Mouse (Mus musculus): Measurements from ENCODE around the gene Slc13a5.

The Slc13a5 gene

DNA sequence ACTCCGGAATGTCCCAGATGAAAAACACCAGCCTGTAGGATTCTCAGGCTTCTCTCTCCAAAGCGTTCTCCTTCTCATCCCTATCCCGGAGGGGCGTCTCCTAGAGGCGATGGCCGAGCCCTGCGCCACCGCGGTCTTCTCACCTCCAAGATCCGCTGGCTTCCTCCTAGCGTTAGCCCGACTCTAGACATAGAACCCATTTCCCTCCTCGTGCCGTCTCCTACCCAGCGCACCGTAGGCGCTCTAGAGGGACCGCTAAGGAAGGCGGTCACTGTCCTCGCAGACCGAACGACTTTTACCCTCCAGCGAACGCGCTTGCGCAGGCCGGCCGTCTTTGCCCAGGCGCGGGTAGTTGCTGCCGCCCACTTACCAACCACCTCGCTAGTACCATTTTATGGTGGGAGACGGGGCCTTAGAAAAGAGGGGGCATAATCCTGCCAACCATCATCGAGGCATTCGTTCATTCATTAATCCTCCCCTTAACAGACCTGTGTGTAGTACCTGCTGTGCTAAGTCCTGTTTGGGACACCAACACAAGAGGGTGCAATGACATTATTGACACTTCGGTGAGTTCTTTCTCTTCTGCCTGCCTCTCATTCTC is at the start of gene Slc13a5:
Gene Slc13a5 (minus strand): TSS at position 263 of the 601 bp plus-strand sequence.
- DNase-seq (ENCODE audit: low spot score), result no peak

DNA sequence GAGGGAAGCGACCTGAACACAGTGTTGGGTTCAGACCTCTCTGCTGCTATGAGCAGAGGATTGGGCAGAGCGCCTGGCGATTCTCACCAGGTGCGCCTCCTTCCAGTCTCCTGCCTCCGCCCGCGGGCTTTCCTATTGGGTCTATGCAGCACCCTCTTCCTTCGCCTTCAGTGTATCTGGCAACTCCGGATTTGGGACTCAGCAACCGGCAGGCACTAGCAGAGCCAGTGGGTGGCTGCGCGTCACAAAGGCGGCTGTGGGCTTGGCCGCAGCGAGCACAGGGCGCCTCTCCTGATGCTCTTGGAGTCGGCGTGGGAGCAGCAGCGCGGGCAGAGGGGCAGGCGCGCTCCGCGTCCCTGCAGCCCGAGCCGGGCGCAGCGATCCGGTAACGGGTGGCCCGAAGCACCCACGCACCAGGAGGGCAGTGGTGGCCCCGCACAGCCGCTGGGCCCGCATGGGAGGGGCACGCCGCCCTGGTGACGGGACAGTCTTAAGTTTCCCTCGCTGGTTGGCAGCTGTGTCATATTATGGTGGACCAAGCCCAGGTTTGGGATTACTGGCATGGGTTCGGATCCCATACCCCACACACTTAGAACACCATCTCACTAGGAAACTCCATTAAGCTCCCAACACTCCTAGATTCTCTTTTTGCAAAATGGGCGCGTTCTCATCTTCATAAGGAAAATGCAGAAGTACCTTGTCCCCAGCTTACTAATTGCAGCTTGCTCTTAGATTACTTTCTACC is 47.3 kb upstream of the Slc13a5 start, which contains the start of gene Fbxo39:
Gene Fbxo39 (plus strand): TSS at position 294 of the 745 bp plus-strand sequence.
- no peak for DNase-seq (ENCODE audit: low spot score)

DNA sequence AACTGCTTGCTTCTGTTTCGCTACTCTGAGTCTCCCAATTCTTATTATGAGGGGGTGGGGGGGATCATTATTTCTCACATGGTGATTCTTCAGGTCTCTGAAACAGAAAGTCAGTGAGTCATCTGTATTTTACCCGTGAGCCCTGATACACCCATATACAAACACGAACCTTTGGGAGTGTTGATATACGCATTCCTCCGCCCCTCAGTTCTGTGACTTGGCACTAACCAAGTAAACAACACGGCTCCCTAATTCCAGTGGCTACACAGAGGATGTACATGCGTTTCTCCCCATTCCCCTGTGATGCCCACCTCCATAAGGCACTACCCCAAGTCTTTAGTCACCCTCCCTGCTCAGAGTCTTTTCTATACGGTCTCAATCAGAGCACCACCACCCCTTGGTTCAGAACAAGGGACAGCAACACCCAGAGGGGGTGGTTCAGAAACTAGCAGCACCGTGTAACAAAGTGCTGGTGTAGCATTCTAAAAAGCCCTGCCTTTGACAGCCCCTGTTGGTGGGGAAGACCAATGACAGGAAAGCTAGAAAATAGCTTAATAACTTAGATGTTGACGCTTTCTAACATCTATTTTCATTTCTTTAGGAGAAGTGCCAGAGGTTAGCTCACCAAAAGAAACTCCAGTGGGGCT is 44.5 kb upstream of the Slc13a5 start:
- DNase-seq (ENCODE audit: low spot score), result no peak

DNA sequence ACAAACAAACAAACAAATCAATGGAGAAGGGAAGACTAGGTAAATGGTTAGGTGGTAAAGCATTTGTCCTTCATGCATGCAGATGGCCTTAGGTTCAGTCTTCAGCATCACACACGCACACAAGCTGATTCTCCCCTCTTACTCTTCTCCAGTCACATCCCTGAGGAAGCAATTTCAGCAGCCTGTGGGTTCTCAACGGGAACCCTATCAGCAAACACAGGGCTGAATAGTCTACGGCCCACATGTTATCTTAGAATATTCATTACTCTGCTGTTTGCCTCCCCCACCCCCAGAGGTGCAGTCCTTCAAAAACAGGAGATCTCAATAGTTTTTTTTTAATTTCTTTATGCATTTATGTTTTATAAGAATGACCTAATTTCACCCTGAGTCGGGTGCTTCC is 43.5 kb upstream of the Slc13a5 start:
- no peak for DNase-seq (ENCODE audit: low spot score)

DNA sequence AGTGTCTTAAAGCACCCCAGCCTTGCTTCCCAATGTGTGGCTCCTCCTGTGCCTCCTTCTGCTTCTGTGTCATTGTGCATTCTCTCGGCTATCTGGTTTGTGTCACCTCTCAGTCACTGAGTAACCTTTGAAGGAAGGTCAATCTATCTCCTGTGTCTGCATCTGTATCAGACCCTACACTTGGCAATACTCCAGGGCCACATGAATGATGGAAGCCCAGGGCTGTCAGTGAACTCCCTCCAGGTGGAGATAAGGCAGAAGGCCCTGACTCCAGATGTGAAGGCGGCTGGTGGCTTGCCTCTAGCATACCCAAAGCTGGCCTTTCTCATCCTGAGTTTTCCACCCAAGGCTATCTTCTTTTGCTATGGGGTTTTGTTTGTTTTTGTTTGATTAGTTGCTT is 42.0 kb upstream of the Slc13a5 start:
- DNase-seq (ENCODE audit: low spot score), result no peak

GRCm38 (mm10) chr11:72307461-72307860 is 40.4 kb upstream of the Slc13a5 start:
- no peak for DNase-seq (ENCODE audit: low spot score)

GRCm38 (mm10) chr11:72302230-72302629 is 35.2 kb upstream of the Slc13a5 start:
- DNase-seq (ENCODE audit: low spot score), result no peak

DNA sequence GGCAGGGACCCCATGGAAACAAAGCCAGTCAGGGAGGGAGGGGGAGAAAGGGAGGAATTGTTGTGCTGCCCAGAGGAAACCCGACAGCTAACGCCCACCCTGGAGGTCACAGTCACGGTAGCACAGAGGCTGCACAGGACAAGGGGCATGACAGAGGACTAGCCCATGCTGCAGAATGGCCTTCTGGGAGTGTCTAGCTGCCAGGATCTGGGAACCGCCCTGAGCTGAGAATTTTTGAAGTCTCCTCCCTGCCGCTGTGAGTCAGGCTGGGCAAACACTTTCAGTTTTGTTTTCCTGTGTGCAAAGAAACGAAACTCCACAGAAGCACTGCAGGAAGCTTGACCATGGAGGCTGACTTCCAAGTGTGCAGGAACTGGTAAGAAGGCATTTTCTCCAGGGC is 34.3 kb upstream of the Slc13a5 start, which contains the start of gene Xaf1:
Gene Xaf1 (plus strand): TSS at position 296 of the 400 bp plus-strand sequence.
- no peak for DNase-seq (ENCODE audit: low spot score)

GRCm38 (mm10) chr11:72293116-72293515 is 26.1 kb upstream of the Slc13a5 start:
- no peak for DNase-seq (ENCODE audit: low spot score)

DNA sequence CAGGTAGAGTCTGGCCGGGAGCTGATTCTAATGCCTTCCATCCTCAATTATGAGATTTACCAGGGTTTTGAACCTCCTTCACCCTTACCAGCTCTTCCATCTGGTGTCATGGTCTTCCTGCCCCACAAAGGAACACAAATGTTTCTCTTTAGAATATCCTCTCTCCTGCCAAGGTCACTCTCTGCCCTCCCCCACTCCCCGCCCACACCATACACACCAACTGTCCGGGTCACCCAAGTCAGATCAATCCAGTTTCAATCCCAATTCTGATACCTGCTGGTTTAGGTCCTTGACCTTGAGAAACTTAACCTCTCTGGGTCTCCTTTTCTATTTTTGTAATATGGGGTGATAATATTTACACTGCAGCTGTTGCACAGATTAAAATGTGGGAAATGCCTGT is 20.5 kb upstream of the Slc13a5 start:
- no peak for DNase-seq (ENCODE audit: low spot score)

DNA sequence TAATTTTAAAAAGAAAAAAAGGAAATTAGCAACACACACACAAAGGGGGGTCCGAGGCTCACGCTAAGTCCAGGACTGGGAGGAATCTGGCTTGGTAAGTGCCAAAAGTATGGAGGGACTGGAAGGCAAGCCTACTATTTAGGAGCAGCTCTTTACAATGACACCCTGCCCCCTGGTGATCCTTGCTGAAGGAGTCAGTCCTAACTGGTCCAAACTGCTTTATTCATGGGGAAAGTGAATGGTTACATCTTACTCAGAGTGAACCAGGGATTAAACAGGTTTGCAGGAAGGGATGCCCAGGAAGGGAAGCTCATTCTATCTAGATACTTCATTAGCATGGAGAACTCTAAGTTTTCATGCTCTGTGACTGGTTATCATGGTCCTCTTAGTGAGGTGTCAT is 20.1 kb upstream of the Slc13a5 start:
- DNase-seq (ENCODE audit: low spot score), result no peak

DNA sequence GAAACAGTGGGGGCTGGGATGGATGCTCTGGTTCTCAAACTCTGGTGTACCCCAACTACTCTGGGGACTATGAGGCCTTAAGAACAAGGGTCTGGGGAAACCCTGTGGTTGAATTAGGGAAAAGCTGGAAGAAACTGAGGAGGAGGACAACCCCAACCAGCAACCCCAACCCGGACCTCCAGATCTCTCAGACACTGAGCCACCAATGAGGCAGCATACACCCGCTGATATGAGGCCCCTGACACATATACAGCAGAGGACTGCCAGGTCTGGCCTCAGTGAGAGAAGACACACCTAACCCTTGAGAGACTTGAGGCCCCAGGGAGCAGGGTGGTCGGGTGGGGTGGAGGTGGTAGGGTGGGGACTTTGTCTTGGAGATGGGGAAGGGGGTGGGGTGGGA is 19.6 kb upstream of the Slc13a5 start:
- DNase-seq (ENCODE audit: low spot score), result no peak

DNA sequence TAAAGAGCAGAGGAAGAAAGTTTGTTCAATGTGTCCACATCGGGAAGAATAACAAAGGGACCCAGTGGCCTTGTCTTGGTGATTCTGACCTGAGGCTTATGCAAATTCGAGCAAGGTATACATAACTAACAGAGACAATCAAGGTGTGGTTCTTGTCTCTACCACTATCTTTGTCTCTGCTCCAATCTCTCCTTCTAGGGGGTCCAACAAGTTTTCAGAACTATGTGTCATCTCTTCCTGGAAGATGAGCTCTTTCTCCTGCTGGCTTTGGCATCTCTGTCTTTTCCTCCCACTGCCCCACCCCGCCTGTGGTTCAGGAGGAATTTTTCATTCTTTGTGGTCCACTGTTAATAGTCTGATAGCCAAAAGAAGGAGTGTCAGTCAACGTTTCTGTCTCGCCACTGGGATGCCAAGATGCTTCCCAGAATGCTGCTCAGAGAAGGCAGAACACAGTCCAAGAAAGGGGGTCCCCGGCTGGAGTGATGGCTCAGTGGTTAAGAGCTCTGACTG is 19.0 kb upstream of the Slc13a5 start:
- no peak for DNase-seq (ENCODE audit: low spot score)

- DNase-seq (ENCODE audit: low spot score), result no peak
Measured at GRCm38 (mm10) chr11:72284532-72285182, 17.6 kb upstream of the Slc13a5 start.

DNA sequence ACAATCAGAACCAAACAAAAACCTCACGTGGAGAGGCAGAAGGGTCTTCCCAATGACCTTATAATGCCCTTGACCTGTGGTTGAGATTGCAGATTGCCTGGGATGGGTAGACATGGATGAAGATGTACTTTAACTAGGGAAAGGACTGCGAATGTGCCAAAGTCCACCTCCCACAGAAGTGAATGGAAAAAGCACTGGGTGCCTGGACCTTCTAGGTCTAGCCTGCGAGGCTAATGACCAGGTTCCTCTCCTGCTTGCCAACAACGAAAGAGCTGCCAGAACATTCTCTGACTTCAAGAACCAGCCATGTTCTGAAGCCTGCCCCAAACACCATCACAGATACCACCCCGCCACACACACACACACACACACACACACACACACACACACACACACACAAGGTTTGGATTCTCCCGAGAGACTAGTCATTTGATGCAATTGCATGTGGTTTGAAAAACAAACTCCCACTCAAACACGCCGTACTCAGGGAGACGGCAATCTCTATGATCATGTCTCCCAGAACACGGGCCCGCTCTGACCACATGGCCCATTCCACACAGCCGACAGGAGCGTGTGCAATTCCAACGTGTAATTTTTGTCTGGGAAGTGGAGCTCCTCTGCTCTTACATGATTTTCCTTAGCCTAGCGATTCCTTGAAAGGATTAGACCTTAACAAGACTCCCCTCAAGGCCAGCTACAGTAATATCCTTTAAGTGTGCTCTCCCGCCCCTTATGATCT is 16.6 kb upstream of the Slc13a5 start:
- DNase-seq (ENCODE audit: low spot score), result no peak

DNA sequence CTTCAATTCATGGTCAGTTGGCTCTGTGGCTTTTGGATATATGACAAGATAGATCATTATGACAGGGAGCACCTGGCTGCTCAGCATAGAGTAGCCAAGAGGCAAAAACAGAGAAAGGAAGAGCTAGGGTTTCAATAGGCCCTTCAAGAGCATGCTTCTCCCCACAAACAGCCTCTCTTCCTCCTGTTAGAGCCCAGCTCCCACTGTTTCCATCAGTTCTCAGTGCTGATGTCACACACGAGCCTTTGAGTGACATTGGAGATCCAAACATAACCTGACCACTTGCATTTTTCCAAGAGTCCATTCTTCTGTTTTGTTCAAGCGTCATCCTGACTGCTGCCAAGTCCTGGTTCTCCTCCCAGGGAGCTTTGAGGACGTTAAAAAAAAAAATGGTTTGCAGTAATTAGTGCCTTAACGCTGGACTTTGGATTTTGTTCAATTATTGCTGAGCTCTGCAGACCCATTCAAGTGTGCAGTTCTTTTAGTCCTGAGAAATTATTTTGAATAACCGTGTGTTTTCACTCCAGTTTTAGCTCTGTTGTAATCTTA is 14.9 kb upstream of the Slc13a5 start:
- no peak for DNase-seq (ENCODE audit: low spot score)

- DNase-seq (ENCODE audit: low spot score), result no peak
Measured at GRCm38 (mm10) chr11:72281143-72281851, 14.3 kb upstream of the Slc13a5 start.

DNA sequence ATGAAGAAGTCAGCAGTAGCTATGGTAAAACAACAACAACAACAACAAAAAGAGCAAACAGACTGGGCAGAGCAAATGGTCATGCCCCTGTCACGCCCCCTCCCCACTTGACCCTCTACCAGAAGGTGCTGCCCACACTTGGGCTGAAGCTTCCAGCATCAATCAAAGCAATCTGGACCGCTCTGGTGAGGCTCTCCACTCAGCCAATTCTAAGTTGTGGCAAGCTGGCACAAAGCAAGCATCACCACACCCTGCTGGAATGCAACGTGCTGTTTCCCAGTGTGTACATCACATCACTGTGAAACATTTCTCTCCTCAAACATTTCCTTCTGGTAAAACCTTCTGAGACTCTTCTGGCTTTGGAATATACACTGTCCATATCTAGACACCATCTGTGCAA is 6.3 kb upstream of the Slc13a5 start:
- DNase-seq (ENCODE audit: low spot score), result no peak

GRCm38 (mm10) chr11:72271761-72272160 is 4.7 kb upstream of the Slc13a5 start:
- no peak for DNase-seq (ENCODE audit: low spot score)

- DNase-seq (ENCODE audit: low spot score), result no peak
Measured at GRCm38 (mm10) chr11:72266207-72266959, 639 bp downstream of the Slc13a5 start.
